Mouse (Mus musculus) NIH3T3 (cell line): ENCODE data around the gene Shisal2b.
A peak's percentile ranks its signal among the peaks of the same experiment; 100 is the strongest.
"Not testable (repeated sequence)": the region's sequence is repeated elsewhere in the genome, so short reads cannot be mapped to it uniquely, and the experiment has no call there.

Experiments used
- DNase-seq: peaks from one replicate; pipeline ENCODE4 v3.0.0-alpha.2; 2012; ENCODE audit warnings: low read depth

Shisal2b gene

GRCm38 (mm10) chr13:104863127-104863979 is at the start of gene Shisal2b:
Shisal2b (minus strand) TSS chr13:104863893.
- DNase-seq = no peak

GRCm38 (mm10) chr13:104911626-104912025 is 47.9 kb upstream of the Shisal2b start:
- DNase-seq = not testable (repeated sequence)

- DNase-seq = not testable (repeated sequence)
Observed at GRCm38 (mm10) chr13:104911006-104911405, 47.3 kb upstream of the Shisal2b start.

GRCm38 (mm10) chr13:104908691-104909090 is 45.0 kb upstream of the Shisal2b start:
- DNase-seq = no peak

DNA sequence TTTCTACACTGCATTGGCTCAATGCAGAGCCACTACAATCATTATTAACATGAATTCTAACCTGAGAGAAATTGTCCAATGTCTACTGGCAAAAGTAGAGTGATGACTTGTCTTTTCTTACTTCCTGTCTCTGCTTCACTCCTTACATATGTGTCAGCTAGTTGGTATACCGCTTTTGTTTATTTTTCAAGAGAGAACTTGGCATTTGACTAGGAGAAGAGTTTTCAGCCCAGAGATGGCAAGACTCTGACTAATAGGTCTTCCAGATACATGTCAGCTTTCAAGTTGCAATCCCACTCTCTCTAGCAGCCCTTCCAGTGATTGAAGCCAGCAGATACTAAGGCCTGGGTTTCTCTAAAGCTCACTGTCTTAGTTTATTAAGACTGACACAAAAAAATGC is 31.1 kb upstream of the Shisal2b start:
- DNase-seq = peak; percentile 49

GRCm38 (mm10) chr13:104892337-104892736 is 28.6 kb upstream of the Shisal2b start:
- DNase-seq = no peak

DNA sequence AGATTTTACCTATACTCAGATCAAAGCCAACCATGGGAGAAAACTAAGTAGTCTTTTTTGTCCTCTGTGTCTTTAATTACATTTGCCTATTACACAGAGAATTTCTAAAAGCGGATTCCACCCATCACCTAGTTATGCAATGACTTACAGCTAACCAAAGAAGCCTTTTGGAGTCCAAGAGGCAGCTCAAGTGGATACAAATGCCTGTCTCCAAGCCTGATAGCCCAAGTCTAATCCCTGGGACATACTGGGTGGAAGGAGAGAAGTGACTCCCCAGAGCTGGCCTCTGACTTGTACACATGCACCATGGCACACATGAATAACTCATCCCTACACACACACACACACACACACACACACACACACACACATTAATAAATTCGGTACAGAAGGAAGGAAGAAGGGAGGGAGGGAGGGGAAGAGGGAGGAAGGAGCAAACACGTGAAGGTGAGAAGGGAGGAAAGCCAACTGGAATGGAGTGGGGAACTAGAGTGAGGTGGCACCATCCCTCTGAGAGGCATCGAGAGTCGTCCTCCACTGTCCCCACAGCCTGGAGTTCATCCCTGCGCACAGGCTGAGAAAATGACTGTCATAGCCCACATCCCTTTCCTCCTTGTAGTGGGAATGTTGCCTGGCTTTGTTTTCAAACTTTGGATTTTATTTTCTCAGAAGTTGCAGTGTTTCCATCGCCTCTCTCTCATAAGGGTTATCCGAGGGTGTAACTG is 22.8 kb upstream of the Shisal2b start:
- no peak for DNase-seq

- no peak for DNase-seq
Observed at GRCm38 (mm10) chr13:104883566-104884249, 20.0 kb upstream of the Shisal2b start.

- DNase-seq = no peak
Observed at GRCm38 (mm10) chr13:104878508-104878907, 14.8 kb upstream of the Shisal2b start.

GRCm38 (mm10) chr13:104869907-104870306 is 6.2 kb upstream of the Shisal2b start:
- peak; percentile 11 for DNase-seq

DNA sequence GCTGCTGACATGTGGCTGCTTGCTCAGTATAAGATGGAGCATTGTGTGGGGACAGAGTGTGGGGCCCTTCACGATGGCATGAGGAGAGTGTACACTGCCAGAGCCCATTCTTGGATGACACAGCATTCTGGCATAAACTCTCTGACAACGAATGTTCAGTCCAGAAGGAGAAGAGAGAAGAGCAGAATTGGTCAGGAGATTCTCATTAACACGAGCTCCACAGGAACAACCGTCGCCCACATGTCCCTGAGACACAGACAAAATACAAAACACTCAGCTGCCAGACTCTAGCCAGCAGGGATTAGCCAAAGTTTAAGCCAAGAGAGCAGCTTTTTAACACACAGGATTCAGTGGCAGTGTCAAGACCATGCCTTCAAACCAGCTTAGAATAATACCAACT is 3.0 kb upstream of the Shisal2b start:
- no peak for DNase-seq

- DNase-seq = no peak
Observed at GRCm38 (mm10) chr13:104853645-104854044, 10.0 kb downstream of the Shisal2b start.

DNA sequence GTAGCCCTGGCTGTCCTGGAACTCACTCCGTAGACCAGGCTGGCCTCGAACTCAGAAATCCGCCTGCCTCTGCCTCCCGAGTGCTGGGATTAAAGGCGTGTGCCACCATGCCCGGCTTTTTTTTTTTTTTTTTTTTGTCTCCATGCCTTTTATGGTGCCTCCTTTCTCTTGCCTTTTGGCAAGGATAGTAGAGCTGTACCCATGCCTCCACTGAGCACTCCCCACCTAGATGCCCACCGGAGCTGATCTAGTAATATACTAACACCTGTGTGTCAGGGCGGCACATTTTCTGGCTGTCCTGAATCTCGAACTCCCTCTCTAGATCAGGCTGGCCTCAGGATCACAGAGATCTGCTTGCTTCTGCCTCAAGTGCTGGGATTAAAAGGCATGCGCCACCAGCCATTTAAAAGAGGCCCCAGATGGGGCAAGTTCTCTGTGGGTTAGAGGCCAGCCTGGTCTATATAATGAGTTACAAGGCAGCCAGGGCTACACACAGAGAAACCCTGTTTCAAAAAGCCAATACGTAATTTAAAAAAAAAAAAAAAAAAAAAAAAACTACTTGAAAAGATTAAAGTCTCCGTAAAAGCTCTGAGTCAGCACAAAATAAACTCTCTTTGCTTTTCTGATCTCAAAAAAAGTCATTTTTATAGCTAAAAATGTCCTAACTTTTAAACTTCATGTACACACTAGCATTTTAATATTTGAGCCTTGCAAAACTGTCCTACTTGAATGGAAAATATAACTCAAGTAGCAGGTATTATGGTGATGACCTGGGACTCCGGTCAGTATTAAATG is 20.2 kb downstream of the Shisal2b start:
- no peak for DNase-seq

GRCm38 (mm10) chr13:104841937-104842336 is 21.8 kb downstream of the Shisal2b start:
- no peak for DNase-seq

DNA sequence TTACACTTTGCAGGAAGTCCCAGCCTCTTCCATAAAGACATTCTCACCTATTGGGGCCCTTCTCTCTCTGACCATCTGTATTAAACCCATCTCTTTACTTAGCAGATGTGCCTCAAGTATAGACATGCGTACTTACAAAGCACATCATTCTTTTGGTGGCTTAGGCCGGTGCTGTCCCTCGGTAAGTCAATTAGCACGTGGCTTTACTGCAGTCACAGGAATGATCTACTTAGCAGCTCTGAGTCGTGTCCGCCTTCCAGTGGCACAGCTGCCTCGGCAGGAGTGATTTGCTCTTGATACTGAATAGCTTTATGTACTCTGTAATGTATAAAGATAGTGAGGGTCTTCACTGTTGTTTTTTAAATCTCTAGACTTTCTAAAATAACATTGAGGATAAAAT is 26.1 kb downstream of the Shisal2b start:
- no peak for DNase-seq

DNA sequence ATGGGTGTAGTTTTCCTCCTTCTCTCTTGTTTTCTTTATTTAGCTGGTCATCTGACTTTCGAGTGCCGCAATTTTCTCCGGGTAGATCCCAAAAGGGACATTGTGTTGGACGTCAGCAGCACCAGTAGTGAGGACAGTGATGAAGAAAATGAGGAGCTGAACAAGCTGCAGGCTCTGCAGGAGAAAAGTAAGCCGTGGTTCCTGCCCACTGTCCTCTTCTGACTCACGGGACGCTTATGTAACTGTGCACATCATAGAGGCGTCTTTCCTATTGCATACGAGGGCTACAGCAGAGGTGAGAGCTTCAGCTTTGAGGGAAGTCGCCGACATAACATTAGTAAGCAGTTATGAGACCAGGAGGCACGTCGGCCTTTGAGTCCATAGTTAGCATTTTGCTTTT is 30.9 kb downstream of the Shisal2b start:
- no peak for DNase-seq

- no peak for DNase-seq
Observed at GRCm38 (mm10) chr13:104825470-104825869, 38.2 kb downstream of the Shisal2b start.

- peak; percentile 78 for DNase-seq
Observed at GRCm38 (mm10) chr13:104822411-104822838, 41.3 kb downstream of the Shisal2b start.

GRCm38 (mm10) chr13:104821908-104822307 is 41.8 kb downstream of the Shisal2b start:
- DNase-seq = no peak

GRCm38 (mm10) chr13:104821192-104821591 is 42.5 kb downstream of the Shisal2b start:
- no peak for DNase-seq

- no peak for DNase-seq
Observed at GRCm38 (mm10) chr13:104817696-104818095, 46.0 kb downstream of the Shisal2b start.
